Mouse (Mus musculus): Measurements from ENCODE around the gene Ss18l1.

- TF ChIP-seq TAL1 (IDR thresholded peaks at IDR 0.05; ENCODE audit: low read length) (no peak), GATA1 (IDR thresholded peaks at IDR 0.05; ENCODE audit: low read length) (no peak)
Observed at GRCm38 (mm10) chr2:180108285-180108684, 66.0 kb downstream of the Ss18l1 start.
